Mouse (Mus musculus): ENCODE measurements around the gene Gm49384.

DNA sequence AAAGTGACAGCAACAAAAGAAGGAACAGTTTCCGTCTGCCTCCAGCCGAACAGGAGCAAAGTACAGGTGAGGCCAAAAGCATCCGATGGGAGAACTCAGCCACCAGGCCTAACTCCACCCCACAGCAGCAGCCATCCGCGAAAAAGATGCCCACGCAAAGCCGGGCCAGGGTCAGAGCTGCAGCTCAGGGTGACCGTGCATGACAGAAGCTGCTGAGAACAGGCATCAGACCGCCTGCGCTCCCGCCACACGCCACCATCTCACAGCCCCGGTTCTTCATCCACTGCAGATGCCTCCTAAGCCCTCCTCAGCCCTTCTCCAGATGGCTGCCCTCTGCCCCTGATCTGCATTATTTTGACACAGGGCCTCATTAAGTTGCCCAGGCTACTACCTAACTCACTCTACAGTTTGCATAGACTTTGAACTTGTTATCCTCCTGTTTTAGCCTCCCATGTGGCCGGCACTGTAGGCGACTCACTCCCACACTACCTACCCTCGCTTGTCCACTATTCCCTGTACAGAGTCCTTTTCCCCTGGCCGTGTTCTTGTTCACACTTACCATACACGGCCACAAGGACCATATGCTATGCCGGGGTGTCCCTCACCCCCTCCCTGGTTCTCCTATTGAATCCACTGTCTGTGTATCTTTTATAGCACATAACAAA lies 16.7 kb upstream of the Gm49384 start:
- TF ChIP-seq CTCF (IDR thresholded peaks at IDR 0.05; ENCODE audit: low read depth), result no peak
- TF ChIP-seq EP300 (optimal IDR thresholded peaks at IDR 0.05), result no peak

Measured in stomach, postnatal 0 days (tissue).